Mouse (Mus musculus): ENCODE data around the gene Irf3. TPM values are rescaled to one million over a fixed set of nuclear protein-coding genes. Genes with fewer than 3 reads are reported as not detected.

The Irf3 gene
- polyA plus RNA-seq, 1 experiment from 2014 or later: 75.3 TPM

DNA sequence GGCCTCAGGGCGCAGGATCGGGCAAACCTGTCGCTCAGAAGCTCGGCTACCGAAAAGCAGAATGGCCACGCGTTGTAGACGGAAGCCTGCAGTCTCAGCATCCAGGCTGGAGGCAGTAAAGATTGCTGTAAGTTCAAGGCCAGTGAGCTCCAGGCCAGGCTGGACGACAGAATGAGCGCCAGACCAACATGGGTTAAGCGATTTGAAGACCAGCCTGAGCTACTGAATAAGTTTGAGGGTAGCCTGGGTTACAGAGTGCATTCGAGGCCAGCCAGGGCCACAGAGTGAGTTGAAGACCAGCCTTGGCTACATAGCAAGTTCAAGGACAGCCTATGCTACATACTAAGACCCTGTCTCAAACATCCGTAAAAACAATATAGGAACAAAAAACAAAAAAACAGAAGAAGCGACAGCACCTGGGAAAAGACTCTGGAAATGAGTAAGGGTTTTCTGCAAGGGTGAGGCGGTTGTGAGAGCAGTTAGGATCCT lies 536 bp downstream of the Irf3 start:
- H3K4me1 ChIP-seq (replicated peaks; ENCODE audit: control insufficient read depth, insufficient read depth, low read length): peaks cover 9% of the 10 kb centered on the region
- peak overlapping the region; percentile 67 for H3K4me2 ChIP-seq (ENCODE audit: low read depth, low read length, severe bottlenecking)
- ATAC-seq (replicated peaks; ENCODE audit: low FRiP score) (no peak; the same call in none of the 2 replicates), DNase-seq (ENCODE audit: low spot score) (no peak)
- WGBS: 6% methylated on average over 15 of the region's 15 CpGs
- peak overlapping the region; percentile 57; the same call in 1 of the 2 replicates for H3K27ac ChIP-seq (ENCODE audit: low read depth, low read length)
- H3K36me3 ChIP-seq (ENCODE audit: control insufficient read depth, insufficient read depth, low read length): peaks cover 13% of the 10 kb centered on the region
- no peaks in the 10 kb centered on the region for H3K27me3 ChIP-seq (ENCODE audit: control insufficient read depth, insufficient read depth, low read length)
- peak overlapping the region; percentile 66 for H3K4me3 ChIP-seq (ENCODE audit: low read depth, low read length)
- H3K9me3 ChIP-seq (ENCODE audit: control insufficient read depth, low read length): no peaks in the 10 kb centered on the region
- H3K9ac ChIP-seq (ENCODE audit: low read length): peak overlapping the region; percentile 61

DNA sequence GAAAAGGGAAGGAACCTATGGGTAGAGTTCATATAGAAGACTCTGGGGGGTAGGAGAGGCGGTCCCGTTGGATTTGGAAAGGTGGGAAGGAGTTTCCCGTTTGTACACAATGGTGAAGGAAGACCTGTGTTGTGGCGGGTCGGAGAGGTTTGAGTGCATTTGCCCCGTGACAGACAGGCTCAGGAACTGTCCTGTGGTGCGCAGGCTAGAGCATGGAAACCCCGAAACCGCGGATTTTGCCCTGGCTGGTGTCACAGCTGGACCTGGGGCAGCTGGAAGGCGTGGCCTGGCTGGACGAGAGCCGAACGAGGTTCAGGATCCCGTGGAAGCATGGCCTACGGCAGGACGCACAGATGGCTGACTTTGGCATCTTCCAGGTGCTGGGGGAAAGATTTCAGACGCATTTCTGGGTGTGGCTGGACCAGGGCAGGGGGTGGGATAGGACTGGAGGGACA lies 1.1 kb downstream of the Irf3 start, which contains the start of gene Bcl2l12:
Bcl2l12 (minus strand) TSS at position 212 of the 455 bp plus-strand sequence.
- ATAC-seq (replicated peaks; ENCODE audit: low FRiP score): no peak
- Histone ChIP-seq H3K4me3 (ENCODE audit: low read depth, low read length) (peak within 1 kb of the TSS; percentile 66), H3K27me3 (ENCODE audit: control insufficient read depth, insufficient read depth, low read length) (no peaks in the 10 kb centered on the region), H3K9me3 (ENCODE audit: control insufficient read depth, low read length) (no peaks in the 10 kb centered on the region), H3K36me3 (ENCODE audit: control insufficient read depth, insufficient read depth, low read length) (peaks cover 17% of the 10 kb centered on the region), H3K9ac (ENCODE audit: low read length) (peak within 1 kb of the TSS; percentile 61), H3K4me1 (replicated peaks; ENCODE audit: control insufficient read depth, insufficient read depth, low read length) (peaks cover 9% of the 10 kb centered on the region), H3K27ac (ENCODE audit: low read depth, low read length) (peak within 1 kb of the TSS; percentile 57; the same call in 1 of the 2 replicates), H3K4me2 (ENCODE audit: low read depth, low read length, severe bottlenecking) (peak within 1 kb of the TSS; percentile 67)
- no peak for DNase-seq (ENCODE audit: low spot score)
- 5% methylated on average over 18 of the region's 18 CpGs for WGBS

DNA sequence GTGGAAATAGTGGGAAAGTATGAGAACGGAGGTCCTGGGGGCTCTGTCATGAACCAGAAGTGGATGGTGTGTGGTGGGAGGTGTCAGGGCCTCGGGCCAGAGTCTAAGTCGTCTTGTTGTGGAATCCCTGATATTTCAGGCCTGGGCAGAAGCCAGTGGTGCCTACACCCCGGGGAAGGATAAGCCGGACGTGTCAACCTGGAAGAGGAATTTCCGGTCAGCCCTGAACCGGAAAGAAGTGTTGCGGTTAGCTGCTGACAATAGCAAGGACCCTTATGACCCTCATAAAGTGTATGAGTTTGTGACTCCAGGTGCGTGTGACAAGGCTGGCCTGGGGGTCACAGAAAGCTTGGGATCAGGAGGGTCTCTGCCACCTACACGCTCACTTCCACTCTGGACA lies 2.3 kb downstream of the Irf3 start:
- DNase-seq (ENCODE audit: low spot score) (no peak), ATAC-seq (replicated peaks; ENCODE audit: low FRiP score) (no peak)
- H3K9me3 ChIP-seq (ENCODE audit: control insufficient read depth, low read length): no peaks in the 10 kb centered on the region
- no peak overlapping the region for H3K4me3 ChIP-seq (ENCODE audit: low read depth, low read length)
- no peaks in the 10 kb centered on the region for H3K27me3 ChIP-seq (ENCODE audit: control insufficient read depth, insufficient read depth, low read length)
- H3K27ac ChIP-seq (ENCODE audit: low read depth, low read length): no peak overlapping the region
- H3K9ac ChIP-seq (ENCODE audit: low read length): no peak overlapping the region
- H3K4me2 ChIP-seq (ENCODE audit: low read depth, low read length, severe bottlenecking): no peak overlapping the region
- 87% methylated on average over 11 of the region's 11 CpGs for WGBS
- peaks cover 9% of the 10 kb centered on the region for H3K4me1 ChIP-seq (replicated peaks; ENCODE audit: control insufficient read depth, insufficient read depth, low read length)
- H3K36me3 ChIP-seq (ENCODE audit: control insufficient read depth, insufficient read depth, low read length): peaks cover 23% of the 10 kb centered on the region

DNA sequence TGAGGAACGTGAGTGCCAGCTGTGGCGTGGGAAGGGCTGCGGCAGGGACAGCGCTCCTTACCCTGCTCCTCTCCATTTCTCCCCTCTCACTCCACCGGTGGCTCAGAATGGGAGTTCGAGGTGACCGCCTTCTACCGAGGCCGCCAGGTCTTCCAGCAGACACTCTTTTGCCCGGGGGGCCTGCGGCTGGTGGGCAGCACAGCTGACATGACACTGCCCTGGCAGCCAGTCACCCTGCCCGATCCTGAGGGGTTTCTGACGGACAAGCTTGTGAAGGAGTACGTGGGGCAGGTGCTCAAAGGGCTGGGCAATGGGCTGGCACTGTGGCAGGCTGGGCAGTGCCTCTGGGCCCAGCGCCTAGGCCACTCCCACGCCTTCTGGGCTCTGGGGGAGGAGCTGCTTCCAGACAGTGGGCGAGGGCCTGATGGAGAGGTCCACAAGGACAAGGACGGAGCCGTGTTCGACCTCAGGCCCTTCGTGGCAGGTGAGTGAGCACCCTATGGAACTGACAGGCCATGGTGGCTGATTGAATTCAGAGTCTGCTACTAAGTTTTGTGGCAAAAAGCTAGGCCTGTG lies 3.2 kb downstream of the Irf3 start:
- Histone ChIP-seq H3K27me3 (ENCODE audit: control insufficient read depth, insufficient read depth, low read length) (no peaks in the 10 kb centered on the region), H3K36me3 (ENCODE audit: control insufficient read depth, insufficient read depth, low read length) (peaks cover 27% of the 10 kb centered on the region), H3K4me3 (ENCODE audit: low read depth, low read length) (no peak overlapping the region), H3K9me3 (ENCODE audit: control insufficient read depth, low read length) (no peaks in the 10 kb centered on the region), H3K4me1 (replicated peaks; ENCODE audit: control insufficient read depth, insufficient read depth, low read length) (peaks cover 7% of the 10 kb centered on the region), H3K4me2 (ENCODE audit: low read depth, low read length, severe bottlenecking) (no peak overlapping the region), H3K9ac (ENCODE audit: low read length) (no peak overlapping the region), H3K27ac (ENCODE audit: low read depth, low read length) (no peak overlapping the region)
- 89% methylated on average over 21 of the region's 21 CpGs for WGBS
- no peak for ATAC-seq (replicated peaks; ENCODE audit: low FRiP score)
- DNase-seq (ENCODE audit: low spot score): no peak

DNA sequence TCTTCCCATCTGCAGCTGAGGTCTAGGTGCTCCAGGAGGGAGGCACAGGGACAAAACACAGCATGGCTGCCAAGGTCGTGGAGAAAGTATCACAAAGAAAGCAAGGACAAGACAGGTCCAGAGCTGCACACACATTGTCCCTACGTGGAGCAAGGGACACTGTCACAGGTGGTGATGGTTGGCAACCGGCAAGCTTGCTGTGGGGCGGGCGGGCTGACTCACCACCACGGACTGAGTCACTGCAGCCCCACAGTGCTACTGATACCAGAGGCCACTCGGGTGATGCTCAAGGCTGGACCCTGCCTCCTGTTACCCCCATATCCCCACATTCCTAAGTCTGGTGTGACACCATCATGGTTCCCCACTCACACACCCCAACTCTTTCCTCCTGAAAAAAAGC lies 5.0 kb downstream of the Irf3 start:
- DNase-seq (ENCODE audit: low spot score) (no peak), ATAC-seq (replicated peaks; ENCODE audit: low FRiP score) (no peak)
- Histone ChIP-seq H3K4me1 (replicated peaks; ENCODE audit: control insufficient read depth, insufficient read depth, low read length) (peaks cover 7% of the 10 kb centered on the region), H3K9ac (ENCODE audit: low read length) (no peak overlapping the region), H3K27me3 (ENCODE audit: control insufficient read depth, insufficient read depth, low read length) (no peaks in the 10 kb centered on the region), H3K36me3 (ENCODE audit: control insufficient read depth, insufficient read depth, low read length) (peaks cover 36% of the 10 kb centered on the region), H3K9me3 (ENCODE audit: control insufficient read depth, low read length) (no peaks in the 10 kb centered on the region), H3K27ac (ENCODE audit: low read depth, low read length) (no peak overlapping the region), H3K4me3 (ENCODE audit: low read depth, low read length) (no peak overlapping the region), H3K4me2 (ENCODE audit: low read depth, low read length, severe bottlenecking) (no peak overlapping the region)
- 87% methylated on average over 7 of the region's 7 CpGs for WGBS

DNA sequence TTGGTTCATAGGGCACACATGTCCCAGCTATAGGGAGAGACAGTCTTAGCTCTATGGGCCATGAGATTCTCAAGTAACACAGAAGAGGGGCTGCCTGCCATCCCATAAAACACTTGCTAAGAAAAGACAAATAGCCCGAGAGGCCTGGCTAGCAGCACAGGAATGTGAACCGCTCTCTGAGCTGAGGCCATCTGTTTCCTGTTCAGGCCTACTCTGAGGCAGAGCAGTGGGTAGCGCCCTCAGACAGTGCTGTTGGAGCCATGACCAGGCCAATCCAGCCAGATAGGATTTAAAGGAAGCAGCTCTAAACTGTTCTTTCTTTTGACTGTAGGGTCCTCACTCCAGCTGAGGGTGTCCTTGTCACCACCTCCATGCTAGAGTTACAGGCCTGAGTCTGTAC lies 7.1 kb downstream of the Irf3 start:
- Histone ChIP-seq H3K9ac (ENCODE audit: low read length) (no peak overlapping the region), H3K4me3 (ENCODE audit: low read depth, low read length) (no peak overlapping the region), H3K27ac (ENCODE audit: low read depth, low read length) (no peak overlapping the region), H3K4me1 (replicated peaks; ENCODE audit: control insufficient read depth, insufficient read depth, low read length) (no peaks in the 10 kb centered on the region), H3K9me3 (ENCODE audit: control insufficient read depth, low read length) (no peaks in the 10 kb centered on the region), H3K36me3 (ENCODE audit: control insufficient read depth, insufficient read depth, low read length) (peaks cover 44% of the 10 kb centered on the region), H3K4me2 (ENCODE audit: low read depth, low read length, severe bottlenecking) (no peak overlapping the region), H3K27me3 (ENCODE audit: control insufficient read depth, insufficient read depth, low read length) (no peaks in the 10 kb centered on the region)
- DNase-seq (ENCODE audit: low spot score) (no peak), ATAC-seq (replicated peaks; ENCODE audit: low FRiP score) (no peak)
- WGBS: 90% methylated on average over 3 of the region's 3 CpGs

DNA sequence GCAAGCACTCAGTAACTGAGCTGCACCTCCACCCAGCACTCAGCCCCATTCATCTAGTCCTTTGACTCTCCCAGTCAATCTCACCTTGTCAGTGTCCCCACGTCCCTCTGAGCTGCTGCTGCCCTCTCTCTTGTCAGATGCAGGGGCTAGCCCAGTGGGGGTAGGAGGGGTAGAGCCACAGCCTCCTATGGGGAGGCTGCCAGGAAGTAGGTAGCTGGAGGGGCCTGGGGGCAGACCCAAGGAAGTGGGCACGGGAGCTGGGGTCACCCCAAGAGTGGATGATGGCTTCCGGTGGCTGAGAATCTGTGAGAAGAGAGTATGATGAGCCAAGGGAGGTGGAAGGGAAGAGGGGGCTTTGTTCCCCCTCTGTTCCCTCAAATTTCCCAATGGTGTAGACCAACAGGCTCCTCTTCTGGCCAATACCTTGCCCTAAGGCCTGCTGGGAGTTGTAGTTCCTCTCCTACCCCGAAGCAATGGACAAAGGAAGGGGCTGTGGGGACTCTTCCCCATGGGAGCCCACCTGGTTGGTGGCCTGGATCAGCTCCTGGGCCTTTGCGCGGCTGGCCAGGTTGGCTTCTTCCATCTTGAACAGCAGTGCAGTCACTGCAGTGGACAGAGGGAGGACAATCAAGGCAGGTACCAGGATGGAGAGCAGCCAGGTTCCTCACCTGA lies 8.0 kb downstream of the Irf3 start:
- 88% methylated on average over 6 of the region's 6 CpGs for WGBS
- H3K4me2 ChIP-seq (ENCODE audit: low read depth, low read length, severe bottlenecking): no peak overlapping the region
- peaks cover 44% of the 10 kb centered on the region for H3K36me3 ChIP-seq (ENCODE audit: control insufficient read depth, insufficient read depth, low read length)
- H3K9ac ChIP-seq (ENCODE audit: low read length): no peak overlapping the region
- no peak overlapping the region for H3K4me3 ChIP-seq (ENCODE audit: low read depth, low read length)
- H3K27ac ChIP-seq (ENCODE audit: low read depth, low read length): no peak overlapping the region
- H3K4me1 ChIP-seq (replicated peaks; ENCODE audit: control insufficient read depth, insufficient read depth, low read length): no peaks in the 10 kb centered on the region
- no peak for DNase-seq (ENCODE audit: low spot score)
- H3K9me3 ChIP-seq (ENCODE audit: control insufficient read depth, low read length): no peaks in the 10 kb centered on the region
- no peaks in the 10 kb centered on the region for H3K27me3 ChIP-seq (ENCODE audit: control insufficient read depth, insufficient read depth, low read length)
- no peak for ATAC-seq (replicated peaks; ENCODE audit: low FRiP score)

DNA sequence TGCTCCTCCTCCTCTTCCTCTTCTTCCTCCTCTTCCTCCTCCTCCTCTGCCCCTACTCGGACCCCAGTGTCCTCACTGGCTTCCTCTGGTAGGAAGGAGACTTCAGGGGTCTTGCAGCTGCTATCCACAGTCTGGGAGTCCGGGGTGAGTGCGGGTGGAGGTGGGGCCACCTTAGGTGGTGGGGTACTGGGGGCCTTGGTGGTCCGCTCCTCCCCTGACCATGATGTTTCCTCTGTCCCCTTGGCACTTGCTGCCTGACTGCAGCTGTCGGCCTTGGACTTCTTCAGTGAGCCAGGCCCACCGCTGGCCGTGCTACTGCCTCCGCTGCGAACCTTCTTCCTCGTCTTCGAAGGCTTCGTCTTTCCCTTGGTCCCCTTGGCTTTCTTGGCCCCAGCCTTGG lies 9.1 kb downstream of the Irf3 start:
- peaks cover 43% of the 10 kb centered on the region for H3K36me3 ChIP-seq (ENCODE audit: control insufficient read depth, insufficient read depth, low read length)
- H3K4me3 ChIP-seq (ENCODE audit: low read depth, low read length): no peak overlapping the region
- ATAC-seq (replicated peaks; ENCODE audit: low FRiP score) (no peak), DNase-seq (ENCODE audit: low spot score) (no peak)
- H3K9me3 ChIP-seq (ENCODE audit: control insufficient read depth, low read length): no peaks in the 10 kb centered on the region
- 96% methylated on average over 12 of the region's 12 CpGs for WGBS
- H3K27ac ChIP-seq (ENCODE audit: low read depth, low read length): no peak overlapping the region
- no peaks in the 10 kb centered on the region for H3K4me1 ChIP-seq (replicated peaks; ENCODE audit: control insufficient read depth, insufficient read depth, low read length)
- H3K4me2 ChIP-seq (ENCODE audit: low read depth, low read length, severe bottlenecking): no peak overlapping the region
- no peak overlapping the region for H3K9ac ChIP-seq (ENCODE audit: low read length)
- H3K27me3 ChIP-seq (ENCODE audit: control insufficient read depth, insufficient read depth, low read length): no peaks in the 10 kb centered on the region

All from forebrain, embryonic 11.5 days (tissue).